ENCODE assay signal across 9 mouse cellular contexts in genomic region chr10:61877787-61878186, GRCm38 (mm10).
DNase-seq lines count a peak whose midpoint lies in the region; ATAC-seq and TF ChIP-seq lines count a peak whose summit lies in the region.
"Had no signal": no experiment of that assay in that cellular context is flagged by ENCODE, and none has a peak within 500 bp of the region (broad histone marks: within the 10 kb centered on the region; RNA-seq: fewer than 3 reads in every experiment).

No protein-coding gene starts in this region.

- H3K27ac ChIP-seq in embryonic facial prominence, embryonic 14.5 days (replicated peaks; ENCODE audit: low read depth, low read length): no peak overlapping the region
- no peak overlapping the region for H3K27ac ChIP-seq in heart, embryonic 14.5 days (replicated peaks in 1 of 2; ENCODE audit: control insufficient read depth in 1 of 2, insufficient read depth in 1 of 2, low read depth in 2 of 2, low read length in 2 of 2)
- H3K27ac ChIP-seq in kidney, postnatal 0 days: no peak overlapping the region
- H3K27ac ChIP-seq in liver, adult 2 months (replicated peaks; ENCODE audit: insufficient read depth, low read depth, low read length): no peak overlapping the region
- no peak overlapping the region for H3K27ac ChIP-seq in neural tube, embryonic 13.5 days (replicated peaks)
- no peak overlapping the region for H3K27ac ChIP-seq in thymus, adult 2 months (ENCODE audit: control insufficient read depth, insufficient read depth, low read length)

- peaks cover 6% of the 10 kb centered on the region; the same call in 1 of the 2 replicates for H3K4me1 ChIP-seq in embryonic facial prominence, embryonic 14.5 days (ENCODE audit: control insufficient read depth, insufficient read depth, low read length)
- peaks cover 15 to 17% of the 10 kb centered on the region in 2 experiments for H3K4me1 ChIP-seq in heart, embryonic 14.5 days (ENCODE audit: control insufficient read depth in 2 of 2, insufficient read depth in 2 of 2, low read length in 2 of 2)
- peaks cover 16% of the 10 kb centered on the region for H3K4me1 ChIP-seq in kidney, postnatal 0 days (replicated peaks; ENCODE audit: insufficient read depth, low read length)
- H3K4me1 ChIP-seq in liver, adult 2 months (ENCODE audit: control insufficient read depth, insufficient read depth, low read length): no peaks in the 10 kb centered on the region
- peaks cover 31% of the 10 kb centered on the region for H3K4me1 ChIP-seq in neural tube, embryonic 13.5 days (replicated peaks)
- H3K4me1 ChIP-seq in thymus, adult 2 months (replicated peaks; ENCODE audit: control insufficient read depth, insufficient read depth, low read length): no peaks in the 10 kb centered on the region

- no peaks in the 10 kb centered on the region for H3K27me3 ChIP-seq in embryonic facial prominence, embryonic 14.5 days (replicated peaks; ENCODE audit: control insufficient read depth, insufficient read depth, low read length)
- no peaks in the 10 kb centered on the region for H3K27me3 ChIP-seq in heart, embryonic 14.5 days (ENCODE audit: control insufficient read depth, insufficient read depth, low read length)
- no peaks in the 10 kb centered on the region for H3K27me3 ChIP-seq in kidney, postnatal 0 days (ENCODE audit: insufficient read depth, low read length)
- no peaks in the 10 kb centered on the region for H3K27me3 ChIP-seq in liver, adult 2 months (ENCODE audit: control insufficient read depth, insufficient read depth, low read length)
- peaks cover 16% of the 10 kb centered on the region for H3K27me3 ChIP-seq in neural tube, embryonic 13.5 days
- H3K27me3 ChIP-seq in thymus, adult 2 months (ENCODE audit: control insufficient read depth, insufficient read depth, low read length): no peaks in the 10 kb centered on the region

- no peak overlapping the region; the same call in 1 of the 2 replicates for H3K4me2 ChIP-seq in embryonic facial prominence, embryonic 14.5 days (ENCODE audit: low read depth, low read length)
- no peak overlapping the region for H3K4me2 ChIP-seq in heart, embryonic 14.5 days (ENCODE audit: low read length)
- no peak overlapping the region for H3K4me2 ChIP-seq in kidney, postnatal 0 days (ENCODE audit: low read length)
- H3K4me2 ChIP-seq in neural tube, embryonic 13.5 days: no peak overlapping the region

- no peak for TF ChIP-seq POLR2A in liver, adult 2 months (IDR thresholded peaks at IDR 0.05; ENCODE audit: extremely low read depth, insufficient read depth, low read length)
- no peak for TF ChIP-seq POLR2A in thymus, adult 2 months (IDR thresholded peaks at IDR 0.05; ENCODE audit: control insufficient read depth, extremely low read depth, insufficient read depth, low read length, poor library complexity)

- H3K4me3 ChIP-seq in embryonic facial prominence, embryonic 14.5 days (ENCODE audit: low read depth, low read length): no peak overlapping the region
- H3K4me3 ChIP-seq in heart, embryonic 14.5 days (ENCODE audit: control insufficient read depth in 1 of 2, insufficient read depth in 1 of 2, low read depth in 1 of 2, low read length in 2 of 2): no peak overlapping the region
- H3K4me3 ChIP-seq in kidney, postnatal 0 days (replicated peaks; ENCODE audit: low read depth, low read length): no peak overlapping the region
- no peak overlapping the region for H3K4me3 ChIP-seq in liver, adult 2 months (ENCODE audit: insufficient read depth, low read depth, low read length)
- H3K4me3 ChIP-seq in neural tube, embryonic 13.5 days: no peak overlapping the region
- no peak overlapping the region for H3K4me3 ChIP-seq in thymus, adult 2 months (ENCODE audit: control insufficient read depth, insufficient read depth, low read length)
- H3K4me3 ChIP-seq: erythroblast, embryonic 14.5 days had no signal

- no peaks in the 10 kb centered on the region for H3K36me3 ChIP-seq in embryonic facial prominence, embryonic 14.5 days (ENCODE audit: control insufficient read depth, insufficient read depth, low read length)
- H3K36me3 ChIP-seq in heart, embryonic 14.5 days (ENCODE audit: control insufficient read depth, insufficient read depth, low read length): no peaks in the 10 kb centered on the region
- no peaks in the 10 kb centered on the region for H3K36me3 ChIP-seq in kidney, postnatal 0 days (ENCODE audit: insufficient read depth, low read length)
- H3K36me3 ChIP-seq in liver, adult 2 months (ENCODE audit: control insufficient read depth, insufficient read depth, low read length): no peaks in the 10 kb centered on the region
- H3K36me3 ChIP-seq in neural tube, embryonic 13.5 days: no peaks in the 10 kb centered on the region
- H3K36me3 ChIP-seq in thymus, adult 2 months (ENCODE audit: control insufficient read depth, insufficient read depth, low read length): no peaks in the 10 kb centered on the region

- no peaks in the 10 kb centered on the region for H3K9me3 ChIP-seq in embryonic facial prominence, embryonic 14.5 days (ENCODE audit: control insufficient read depth, low read length)
- H3K9me3 ChIP-seq in heart, embryonic 14.5 days (ENCODE audit: control insufficient read depth, low read length): no peaks in the 10 kb centered on the region
- no peaks in the 10 kb centered on the region for H3K9me3 ChIP-seq in kidney, postnatal 0 days (replicated peaks; ENCODE audit: low read length)
- H3K9me3 ChIP-seq in neural tube, embryonic 13.5 days: no peaks in the 10 kb centered on the region

- peak; percentile 63 for ATAC-seq in embryonic facial prominence, embryonic 14.5 days (ENCODE audit: low read depth)
- ATAC-seq in heart, embryonic 14.5 days (ENCODE audit: insufficient number of reproducible peaks, insufficient read depth, low FRiP score, low read depth): peak; percentile 20; the same call in 1 of the 2 replicates
- peak; percentile 31; the same call in 1 of the 2 replicates for ATAC-seq in kidney, postnatal 0 days (replicated peaks; ENCODE audit: low FRiP score, low read depth)
- ATAC-seq in neural tube, embryonic 13.5 days (ENCODE audit: low read depth): peak; percentile 34; the same call in 1 of the 2 replicates

- H3K79me2 ChIP-seq in liver, adult 2 months (ENCODE audit: control insufficient read depth, insufficient read depth, low read length): no peaks in the 10 kb centered on the region

- H3K9ac ChIP-seq in embryonic facial prominence, embryonic 14.5 days (ENCODE audit: low read depth, low read length): no peak overlapping the region
- H3K9ac ChIP-seq in heart, embryonic 14.5 days (ENCODE audit: low read length): no peak overlapping the region
- no peak overlapping the region for H3K9ac ChIP-seq in kidney, postnatal 0 days (ENCODE audit: low read depth, low read length)
- no peak overlapping the region for H3K9ac ChIP-seq in liver, adult 2 months (ENCODE audit: low read depth, low read length)
- no peak overlapping the region for H3K9ac ChIP-seq in neural tube, embryonic 13.5 days

- peak; percentile 46 to 47 for DNase-seq in B cell, adult 2 months
- peak; percentile 67 to 77 for DNase-seq in adrenal gland, postnatal 36 days
- peak; percentile 85 for DNase-seq in embryonic facial prominence, embryonic 14.5 days (ENCODE audit: low spot score)
- peak; percentile 90 for DNase-seq in kidney, postnatal 0 days (ENCODE audit: low spot score)
- peak; percentile 1 for DNase-seq in liver, adult 2 months (ENCODE audit: extremely low read depth, low read depth, low spot score)
- DNase-seq in thymus, adult 2 months: peak; percentile 60

- 8% methylated on average over 6 of the region's 6 CpGs for WGBS in embryonic facial prominence, embryonic 14.5 days
- 7% methylated on average over 6 of the region's 6 CpGs for WGBS in heart, embryonic 14.5 days
- WGBS in kidney, postnatal 0 days: 11% methylated on average over 6 of the region's 6 CpGs
- WGBS in liver, adult 2 months: 3% methylated on average over 6 of the region's 6 CpGs
- 12% methylated on average over 6 of the region's 6 CpGs for WGBS in neural tube, embryonic 13.5 days
- WGBS in thymus, adult 2 months: 13% methylated on average over 6 of the region's 6 CpGs

- TF ChIP-seq CTCF in kidney, postnatal 0 days (IDR thresholded peaks at IDR 0.05; ENCODE audit: low read depth): peak; percentile 96
- TF ChIP-seq CTCF in liver, adult 2 months (IDR thresholded peaks at IDR 0.05; ENCODE audit: low read depth, low read length): peak; percentile 84
- TF ChIP-seq CTCF in thymus, adult 2 months (IDR thresholded peaks at IDR 0.05; ENCODE audit: borderline replicate concordance, control insufficient read depth, extremely low read depth, insufficient read depth, low read length, poor library complexity): peak; percentile 95

Comparison
In these comparisons a context has a peak if more than half of its experiments do, and no peak if none do; other contexts are left out.
1. DNase-seq: peak in every context shown above with its lines; median percentile 90 in kidney, postnatal 0 days; 85 in embryonic facial prominence, embryonic 14.5 days; 72 in adrenal gland, postnatal 36 days; 60 in thymus, adult 2 months; 46 in B cell, adult 2 months; 1 in liver, adult 2 months.